Mouse (Mus musculus): ENCODE results near the gene Neurl3. TPM values are rescaled to one million over a fixed set of nuclear protein-coding genes. Genes with fewer than 3 reads are reported as not detected.
A peak's percentile ranks its signal among the peaks of the same experiment; 100 is the strongest.

The Neurl3 gene
- polyA plus RNA-seq, 1 experiment = 62.7 TPM

- Histone ChIP-seq H3K4me1 (ENCODE audit: control insufficient read depth, insufficient read depth, low read length) (peaks cover 2% of the 10 kb centered on the region), H3K4me3 (replicated peaks; ENCODE audit: control insufficient read depth, low read depth, low read length) (no peak overlapping the region), H3K27ac (ENCODE audit: control insufficient read depth, insufficient read depth, low read depth, low read length, poor library complexity) (no peak overlapping the region)
- no peak for TF ChIP-seq POLR2A (IDR thresholded peaks at IDR 0.05; ENCODE audit: borderline replicate concordance, control insufficient read depth, low read depth, low read length)
- TF ChIP-seq CTCF (IDR thresholded peaks at IDR 0.05; ENCODE audit: control insufficient read depth, insufficient read depth, low read length) = no peak
- WGBS = 25% methylated on average over 9 of the region's 9 CpGs
Measured at GRCm38 (mm10) chr1:36302957-36303356, 28.5 kb upstream of the Neurl3 start.

GRCm38 (mm10) chr1:36302273-36302672 lies 27.8 kb upstream of the Neurl3 start:
- TF ChIP-seq POLR2A (IDR thresholded peaks at IDR 0.05; ENCODE audit: borderline replicate concordance, control insufficient read depth, low read depth, low read length) (no peak), CTCF (IDR thresholded peaks at IDR 0.05; ENCODE audit: control insufficient read depth, insufficient read depth, low read length) (no peak)
- H3K27ac ChIP-seq (ENCODE audit: control insufficient read depth, insufficient read depth, low read depth, low read length, poor library complexity) = no peak overlapping the region
- peaks cover 7% of the 10 kb centered on the region for H3K4me1 ChIP-seq (ENCODE audit: control insufficient read depth, insufficient read depth, low read length)
- WGBS = 77% methylated on average over 8 of the region's 8 CpGs
- no peak overlapping the region for H3K4me3 ChIP-seq (replicated peaks; ENCODE audit: control insufficient read depth, low read depth, low read length)

GRCm38 (mm10) chr1:36300486-36300885 lies 26.0 kb upstream of the Neurl3 start:
- TF ChIP-seq CTCF (IDR thresholded peaks at IDR 0.05; ENCODE audit: control insufficient read depth, insufficient read depth, low read length) (no peak), POLR2A (IDR thresholded peaks at IDR 0.05; ENCODE audit: borderline replicate concordance, control insufficient read depth, low read depth, low read length) (no peak)
- 86% methylated on average over 6 of the region's 6 CpGs for WGBS
- no peak overlapping the region for H3K27ac ChIP-seq (ENCODE audit: control insufficient read depth, insufficient read depth, low read depth, low read length, poor library complexity)
- H3K4me3 ChIP-seq (replicated peaks; ENCODE audit: control insufficient read depth, low read depth, low read length) = no peak overlapping the region
- peaks cover 12% of the 10 kb centered on the region for H3K4me1 ChIP-seq (ENCODE audit: control insufficient read depth, insufficient read depth, low read length)

- WGBS = 42% methylated on average over 2 of the region's 2 CpGs
Measured at GRCm38 (mm10) chr1:36299676-36300075, 25.2 kb upstream of the Neurl3 start.

GRCm38 (mm10) chr1:36299126-36299525 lies 24.6 kb upstream of the Neurl3 start:
- Histone ChIP-seq H3K4me1 (ENCODE audit: control insufficient read depth, insufficient read depth, low read length) (peaks cover 12% of the 10 kb centered on the region), H3K27ac (ENCODE audit: control insufficient read depth, insufficient read depth, low read depth, low read length, poor library complexity) (no peak overlapping the region), H3K4me3 (replicated peaks; ENCODE audit: control insufficient read depth, low read depth, low read length) (no peak overlapping the region)
- TF ChIP-seq POLR2A (IDR thresholded peaks at IDR 0.05; ENCODE audit: borderline replicate concordance, control insufficient read depth, low read depth, low read length) (no peak), CTCF (IDR thresholded peaks at IDR 0.05; ENCODE audit: control insufficient read depth, insufficient read depth, low read length) (no peak)
- 40% methylated on average over 13 of the region's 13 CpGs for WGBS

More at GRCm38 (mm10) chr1:36299676-36300075, 25.2 kb upstream of the Neurl3 start:
- TF ChIP-seq CTCF (IDR thresholded peaks at IDR 0.05; ENCODE audit: control insufficient read depth, insufficient read depth, low read length) = no peak
- no peak for TF ChIP-seq POLR2A (IDR thresholded peaks at IDR 0.05; ENCODE audit: borderline replicate concordance, control insufficient read depth, low read depth, low read length)
- Histone ChIP-seq H3K4me1 (ENCODE audit: control insufficient read depth, insufficient read depth, low read length) (peaks cover 12% of the 10 kb centered on the region), H3K4me3 (replicated peaks; ENCODE audit: control insufficient read depth, low read depth, low read length) (no peak overlapping the region), H3K27ac (ENCODE audit: control insufficient read depth, insufficient read depth, low read depth, low read length, poor library complexity) (0 out of 2 replicates have a peak overlapping the region, but pooled peaks have one; percentile 1)

- TF ChIP-seq POLR2A (IDR thresholded peaks at IDR 0.05; ENCODE audit: borderline replicate concordance, control insufficient read depth, low read depth, low read length) (no peak), CTCF (IDR thresholded peaks at IDR 0.05; ENCODE audit: control insufficient read depth, insufficient read depth, low read length) (no peak)
- peaks cover 12% of the 10 kb centered on the region for H3K4me1 ChIP-seq (ENCODE audit: control insufficient read depth, insufficient read depth, low read length)
- 70% methylated on average over 4 of the region's 4 CpGs for WGBS
- H3K4me3 ChIP-seq (replicated peaks; ENCODE audit: control insufficient read depth, low read depth, low read length) = no peak overlapping the region
- no peak overlapping the region for H3K27ac ChIP-seq (ENCODE audit: control insufficient read depth, insufficient read depth, low read depth, low read length, poor library complexity)
Measured at GRCm38 (mm10) chr1:36298107-36298506, 23.6 kb upstream of the Neurl3 start.

GRCm38 (mm10) chr1:36296466-36297149 lies 22.1 kb upstream of the Neurl3 start:
- no peak for TF ChIP-seq POLR2A (IDR thresholded peaks at IDR 0.05; ENCODE audit: borderline replicate concordance, control insufficient read depth, low read depth, low read length)
- no peak for TF ChIP-seq CTCF (IDR thresholded peaks at IDR 0.05; ENCODE audit: control insufficient read depth, insufficient read depth, low read length)
- Histone ChIP-seq H3K27ac (ENCODE audit: control insufficient read depth, insufficient read depth, low read depth, low read length, poor library complexity) (0 out of 2 replicates have a peak overlapping the region, but pooled peaks have one; percentile 24), H3K4me3 (replicated peaks; ENCODE audit: control insufficient read depth, low read depth, low read length) (no peak overlapping the region), H3K4me1 (ENCODE audit: control insufficient read depth, insufficient read depth, low read length) (peaks cover 12% of the 10 kb centered on the region)
- WGBS = 2% methylated on average over 9 of the region's 9 CpGs

GRCm38 (mm10) chr1:36294402-36294801 lies 19.9 kb upstream of the Neurl3 start:
- Histone ChIP-seq H3K4me3 (replicated peaks; ENCODE audit: control insufficient read depth, low read depth, low read length) (no peak overlapping the region), H3K4me1 (ENCODE audit: control insufficient read depth, insufficient read depth, low read length) (peaks cover 12% of the 10 kb centered on the region), H3K27ac (ENCODE audit: control insufficient read depth, insufficient read depth, low read depth, low read length, poor library complexity) (no peak overlapping the region)
- TF ChIP-seq CTCF (IDR thresholded peaks at IDR 0.05; ENCODE audit: control insufficient read depth, insufficient read depth, low read length) (no peak), POLR2A (IDR thresholded peaks at IDR 0.05; ENCODE audit: borderline replicate concordance, control insufficient read depth, low read depth, low read length) (no peak)
- WGBS = 46% methylated on average over 3 of the region's 3 CpGs

Data from bone marrow, adult 2 months (tissue).